Mouse (Mus musculus) heart, embryonic 16.5 days (tissue): ENCODE measurements around the gene Plaa. TPM values are rescaled to one million over a fixed set of nuclear protein-coding genes. Genes with fewer than 3 reads are reported as not detected.

Experiments
- ATAC-seq: fragments of 200-750 bp; cut with Nextera tagmentation; replicated peaks from 2 replicates; pipeline ENCODE4 v1.8.0; 2017; ENCODE audit warnings: moderate number of reproducible peaks; ENCODE audit not compliant: insufficient read depth, low FRiP score; ENCODE audit errors: extremely low read depth
- H3K27ac ChIP-seq: fragments of 300-500 bp; sonication (generic); 2 replicates; pipeline ENCODE4 v1.5.1; 2014; ENCODE audit warnings: mild to moderate bottlenecking, low read length, control low read depth, moderate library complexity
- H3K27me3 ChIP-seq: fragments of 300-500 bp; sonication (generic); 2 replicates; pipeline ENCODE4 v1.6.1; 2014; ENCODE audit warnings: low read length, mixed read lengths; ENCODE audit not compliant: control insufficient read depth, insufficient read depth
- H3K36me3 ChIP-seq: fragments of 300-500 bp; sonication (generic); 2 replicates; pipeline ENCODE4 v1.6.1; 2014; ENCODE audit not compliant: control insufficient read depth, insufficient read depth
- H3K4me1 ChIP-seq: fragments of 300-500 bp; sonication (generic); 2 replicates; pipeline ENCODE4 v1.6.1; 2014; ENCODE audit warnings: low read length, mixed read lengths; ENCODE audit not compliant: control insufficient read depth, insufficient read depth
- H3K4me2 ChIP-seq: fragments of 300-500 bp; sonication (generic); 2 replicates; pipeline ENCODE4 v1.6.1; 2014; ENCODE audit warnings: low read depth, mild to moderate bottlenecking, control low read depth, low read length
- H3K4me3 ChIP-seq: fragments of 300-500 bp; sonication (generic); 2 replicates; pipeline ENCODE4 v1.5.1; 2014; ENCODE audit warnings: mild to moderate bottlenecking, control low read depth, low read length
- H3K9ac ChIP-seq: fragments of 300-500 bp; sonication (generic); 2 replicates; pipeline ENCODE4 v1.6.1; 2014; ENCODE audit warnings: low read length, control low read depth
- H3K9me3 ChIP-seq: fragments of 300-500 bp; sonication (generic); replicated peaks from 2 replicates; pipeline ENCODE4 v1.6.1; 2016; ENCODE audit warnings: low read length; ENCODE audit not compliant: control insufficient read depth
- WGBS: fragments of 180-500 bp; shearing (Covaris S2); extraction: QIAGEN DNeasy Blood & Tissue Kit; methylation state at CpG from one replicate; pipeline ENCODE4 v1.1.7; 2014; 5-methylcytosine and 5-hydroxymethylcytosine counted together
- polyA plus RNA-seq: library from polyadenylated mRNA; unstranded; fragments of >200 nt; fragmentation: Nextera tagmentation; extraction: Ambion mirVana; gene quantifications from 2 replicates; pipeline ENCODE4 v1.2.1, GENCODE M21; 2015

Gene Plaa
- polyA plus RNA-seq, 1 experiment from 2014 or later: 54.1 TPM

DNA sequence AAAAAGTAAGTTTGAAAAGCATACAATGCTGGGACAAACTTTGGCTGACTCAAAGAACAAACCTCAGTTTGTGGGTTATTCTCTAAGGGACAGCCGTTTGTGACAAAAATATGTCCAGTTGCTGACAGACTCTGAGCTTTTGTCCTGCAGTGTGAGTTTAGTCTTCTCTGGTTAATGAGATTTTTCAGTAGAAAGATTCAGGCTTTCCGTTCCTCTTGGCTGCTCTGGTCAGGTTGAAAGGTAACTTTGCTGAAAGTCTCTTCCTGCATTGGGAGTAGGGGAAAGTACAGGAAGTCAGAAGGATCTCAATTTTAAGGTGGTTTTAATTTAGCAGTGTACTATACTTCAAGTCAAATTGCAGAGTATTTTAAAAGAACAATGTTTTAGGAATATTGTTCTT, 2.5 kb upstream of the Plaa start:
- Histone ChIP-seq H3K36me3 (no peaks in the 10 kb centered on the region), H3K27me3 (no peaks in the 10 kb centered on the region), H3K27ac (no peak overlapping the region), H3K4me3 (no peak overlapping the region), H3K9me3 (no peaks in the 10 kb centered on the region), H3K4me1 (peaks cover 8% of the 10 kb centered on the region), H3K4me2 (no peak overlapping the region), H3K9ac (no peak overlapping the region)
- no peak for ATAC-seq
- WGBS: 83% methylated on average over 2 of the region's 2 CpGs

- H3K27ac ChIP-seq: no peak overlapping the region
- no peaks in the 10 kb centered on the region for H3K36me3 ChIP-seq
- WGBS: 80% methylated on average over 2 of the region's 2 CpGs
- H3K27me3 ChIP-seq: no peaks in the 10 kb centered on the region
- H3K4me1 ChIP-seq: peaks cover 8% of the 10 kb centered on the region
- no peak overlapping the region for H3K9ac ChIP-seq
- ATAC-seq: no peak
- H3K9me3 ChIP-seq: no peaks in the 10 kb centered on the region
- H3K4me2 ChIP-seq: no peak overlapping the region
- no peak overlapping the region for H3K4me3 ChIP-seq
These were observed 1.5 kb upstream of the Plaa start for GRCm38 (mm10) chr4:94604452-94605019.

- Histone ChIP-seq H3K27ac (peak overlapping the region; percentile 90), H3K36me3 (no peaks in the 10 kb centered on the region), H3K4me2 (peak overlapping the region; percentile 78), H3K9ac (peak overlapping the region; percentile 98), H3K9me3 (no peaks in the 10 kb centered on the region), H3K4me3 (peak overlapping the region; percentile 97), H3K27me3 (no peaks in the 10 kb centered on the region), H3K4me1 (peaks cover 8% of the 10 kb centered on the region)
- ATAC-seq: peak; percentile 64
- 0% methylated on average over 33 of the region's 33 CpGs for WGBS
These were observed 481 bp downstream of the Plaa start for GRCm38 (mm10) chr4:94602496-94603030.

GRCm38 (mm10) chr4:94601395-94601794, 1.6 kb downstream of the Plaa start:
- Histone ChIP-seq H3K27ac (no peak overlapping the region), H3K27me3 (no peaks in the 10 kb centered on the region), H3K36me3 (no peaks in the 10 kb centered on the region), H3K4me1 (peaks cover 8% of the 10 kb centered on the region), H3K4me2 (no peak overlapping the region), H3K9me3 (no peaks in the 10 kb centered on the region), H3K4me3 (no peak overlapping the region), H3K9ac (no peak overlapping the region)
- 81% methylated on average over 4 of the region's 4 CpGs for WGBS
- ATAC-seq: no peak

DNA sequence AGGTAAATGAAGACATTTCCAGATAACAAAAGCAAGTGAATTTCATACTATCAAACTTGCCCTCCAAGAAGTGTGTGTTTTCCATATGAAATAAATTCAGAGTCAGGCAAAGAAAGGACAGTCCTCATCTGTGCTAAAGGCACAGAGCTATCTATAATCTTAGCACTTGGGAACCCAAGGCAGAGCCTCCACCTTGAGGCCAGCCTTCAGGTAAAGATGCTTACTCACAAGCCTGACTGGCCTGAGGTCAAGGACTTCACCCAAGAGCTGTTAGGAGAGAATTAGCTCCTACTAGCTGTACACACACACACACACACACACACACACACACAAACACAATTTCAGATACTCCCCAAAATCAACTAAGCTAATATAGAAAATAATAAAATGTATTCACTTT, 10.3 kb downstream of the Plaa start:
- Histone ChIP-seq H3K4me2 (no peak overlapping the region), H3K27me3 (no peaks in the 10 kb centered on the region), H3K4me1 (peaks cover 6% of the 10 kb centered on the region; the same call in 1 of the 2 replicates), H3K4me3 (no peak overlapping the region), H3K9me3 (no peaks in the 10 kb centered on the region), H3K9ac (no peak overlapping the region), H3K36me3 (no peaks in the 10 kb centered on the region), H3K27ac (no peak overlapping the region)
- no peak for ATAC-seq

DNA sequence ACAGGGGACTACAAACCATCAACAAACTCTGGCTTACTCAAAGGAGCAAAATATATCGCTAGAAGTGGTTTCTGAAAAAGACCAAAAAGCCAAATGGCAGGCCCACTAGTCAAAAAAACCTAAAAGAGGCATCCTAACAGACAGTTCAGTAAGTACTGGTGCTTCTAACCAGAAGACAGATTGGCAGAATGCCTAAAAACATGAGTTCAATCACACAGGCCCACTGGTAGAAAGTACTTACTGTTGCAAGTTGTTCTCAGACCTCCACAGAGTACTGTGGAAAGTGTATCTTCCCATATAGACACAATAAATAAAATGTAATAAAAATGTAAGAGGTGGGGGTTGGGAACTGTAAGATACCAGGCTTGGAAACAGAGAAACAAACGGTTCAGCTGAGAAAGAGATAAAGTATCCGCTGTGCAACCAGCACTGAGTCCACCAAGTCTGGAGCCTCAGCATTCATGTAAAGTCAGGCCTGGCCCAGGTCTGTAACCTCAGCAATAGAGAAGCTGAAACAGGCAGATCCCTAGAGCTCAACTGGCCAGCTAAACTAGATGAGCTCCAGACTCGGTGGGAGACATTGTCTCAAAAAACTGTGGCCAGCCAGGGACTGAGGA, 11.2 kb downstream of the Plaa start:
- Histone ChIP-seq H3K4me1 (peaks cover 6% of the 10 kb centered on the region; the same call in 1 of the 2 replicates), H3K9ac (no peak overlapping the region), H3K27ac (no peak overlapping the region), H3K36me3 (no peaks in the 10 kb centered on the region), H3K4me3 (no peak overlapping the region), H3K4me2 (no peak overlapping the region), H3K27me3 (no peaks in the 10 kb centered on the region), H3K9me3 (no peaks in the 10 kb centered on the region)
- no peak for ATAC-seq
- 68% methylated on average over 4 of the region's 4 CpGs for WGBS

GRCm38 (mm10) chr4:94572677-94573076, 30.4 kb downstream of the Plaa start:
- no peaks in the 10 kb centered on the region for H3K27me3 ChIP-seq
- WGBS: 95% methylated on average over 4 of the region's 4 CpGs
- no peak overlapping the region for H3K4me2 ChIP-seq
- no peak overlapping the region for H3K4me3 ChIP-seq
- no peak overlapping the region for H3K9ac ChIP-seq
- H3K27ac ChIP-seq: no peak overlapping the region
- no peaks in the 10 kb centered on the region for H3K9me3 ChIP-seq
- ATAC-seq: no peak
- H3K36me3 ChIP-seq: peaks cover 22% of the 10 kb centered on the region
- H3K4me1 ChIP-seq: no peaks in the 10 kb centered on the region

GRCm38 (mm10) chr4:94564297-94564696, 38.7 kb downstream of the Plaa start:
- Histone ChIP-seq H3K9me3 (no peaks in the 10 kb centered on the region), H3K27me3 (no peaks in the 10 kb centered on the region), H3K36me3 (peaks cover 8% of the 10 kb centered on the region), H3K4me3 (no peak overlapping the region), H3K4me2 (no peak overlapping the region), H3K4me1 (no peaks in the 10 kb centered on the region), H3K9ac (no peak overlapping the region), H3K27ac (no peak overlapping the region)
- ATAC-seq: no peak

- Histone ChIP-seq H3K4me1 (no peaks in the 10 kb centered on the region), H3K9me3 (no peaks in the 10 kb centered on the region), H3K4me2 (no peak overlapping the region), H3K27ac (no peak overlapping the region), H3K9ac (no peak overlapping the region), H3K4me3 (no peak overlapping the region), H3K27me3 (no peaks in the 10 kb centered on the region), H3K36me3 (peaks cover 2% of the 10 kb centered on the region; the same call in 1 of the 2 replicates)
- no peak for ATAC-seq
- 69% methylated on average over 7 of the region's 7 CpGs for WGBS
These were observed 40.9 kb downstream of the Plaa start for GRCm38 (mm10) chr4:94561954-94562648.
